Mouse (Mus musculus): ENCODE data around the gene Ret. TPM values are rescaled to one million over a fixed set of nuclear protein-coding genes. Genes with fewer than 3 reads are reported as not detected.

Gene Ret
- polyA plus RNA-seq, 1 experiment from 2014 or later: 0.05 TPM

- WGBS (ENCODE audit: insufficient replicate concordance): 74% methylated on average over 7 of the region's 7 CpGs
- H3K9ac ChIP-seq (replicated peaks): no peak overlapping the region
- H3K4me1 ChIP-seq (ENCODE audit: insufficient read depth): no peaks in the 10 kb centered on the region
- 0 out of 2 replicates have a peak, but pooled peaks cover 3% of the 10 kb centered on the region for H3K27me3 ChIP-seq (ENCODE audit: insufficient read depth, low read length)
- no peak for TF ChIP-seq CTCF (IDR thresholded peaks at IDR 0.05; ENCODE audit: low read depth)
- no peak for TF ChIP-seq EP300 (IDR thresholded peaks at IDR 0.05; ENCODE audit: low read depth)
- no peak for ATAC-seq
- no peaks in the 10 kb centered on the region for H3K36me3 ChIP-seq (replicated peaks; ENCODE audit: insufficient read depth, low read length)
- H3K4me3 ChIP-seq (ENCODE audit: low read depth, low read length): no peak overlapping the region
- DNase-seq: no peak
- H3K4me2 ChIP-seq (ENCODE audit: low read depth, low read length): no peak overlapping the region
- no peak overlapping the region for H3K27ac ChIP-seq (ENCODE audit: low read depth)
- no peaks in the 10 kb centered on the region for H3K9me3 ChIP-seq (ENCODE audit: low read length)
Measured at GRCm38 (mm10) chr6:118171386-118171785, 26.1 kb downstream of the Ret start.

GRCm38 (mm10) chr6:118168106-118168505 lies 29.4 kb downstream of the Ret start:
- TF ChIP-seq CTCF (IDR thresholded peaks at IDR 0.05; ENCODE audit: low read depth): no peak
- TF ChIP-seq EP300 (IDR thresholded peaks at IDR 0.05; ENCODE audit: low read depth): no peak
- no peak for ATAC-seq
- Histone ChIP-seq H3K9ac (replicated peaks) (no peak overlapping the region), H3K4me2 (ENCODE audit: low read depth, low read length) (no peak overlapping the region), H3K27me3 (ENCODE audit: insufficient read depth, low read length) (0 out of 2 replicates have a peak, but pooled peaks cover 3% of the 10 kb centered on the region), H3K36me3 (replicated peaks; ENCODE audit: insufficient read depth, low read length) (no peaks in the 10 kb centered on the region), H3K4me1 (ENCODE audit: insufficient read depth) (no peaks in the 10 kb centered on the region), H3K4me3 (ENCODE audit: low read depth, low read length) (no peak overlapping the region), H3K9me3 (ENCODE audit: low read length) (no peaks in the 10 kb centered on the region), H3K27ac (ENCODE audit: low read depth) (no peak overlapping the region)
- no peak for DNase-seq
- WGBS (ENCODE audit: insufficient replicate concordance): 81% methylated on average over 14 of the region's 14 CpGs

- Histone ChIP-seq H3K9ac (replicated peaks) (no peak overlapping the region), H3K9me3 (ENCODE audit: low read length) (no peaks in the 10 kb centered on the region), H3K27me3 (ENCODE audit: insufficient read depth, low read length) (0 out of 2 replicates have a peak, but pooled peaks cover 3% of the 10 kb centered on the region), H3K4me2 (ENCODE audit: low read depth, low read length) (no peak overlapping the region), H3K4me3 (ENCODE audit: low read depth, low read length) (no peak overlapping the region), H3K27ac (ENCODE audit: low read depth) (no peak overlapping the region), H3K4me1 (ENCODE audit: insufficient read depth) (no peaks in the 10 kb centered on the region), H3K36me3 (replicated peaks; ENCODE audit: insufficient read depth, low read length) (no peaks in the 10 kb centered on the region)
- no peak for DNase-seq
- TF ChIP-seq EP300 (IDR thresholded peaks at IDR 0.05; ENCODE audit: low read depth) (no peak), CTCF (IDR thresholded peaks at IDR 0.05; ENCODE audit: low read depth) (no peak)
- peak; percentile 41 for ATAC-seq
- 21% methylated on average over 9 of the region's 9 CpGs for WGBS (ENCODE audit: insufficient replicate concordance)
Measured at GRCm38 (mm10) chr6:118167013-118167412, 30.5 kb downstream of the Ret start.

GRCm38 (mm10) chr6:118165516-118165915 lies 32.0 kb downstream of the Ret start:
- Histone ChIP-seq H3K27ac (ENCODE audit: low read depth) (no peak overlapping the region), H3K4me1 (ENCODE audit: insufficient read depth) (no peaks in the 10 kb centered on the region), H3K9me3 (ENCODE audit: low read length) (no peaks in the 10 kb centered on the region), H3K4me3 (ENCODE audit: low read depth, low read length) (no peak overlapping the region), H3K4me2 (ENCODE audit: low read depth, low read length) (no peak overlapping the region), H3K36me3 (replicated peaks; ENCODE audit: insufficient read depth, low read length) (no peaks in the 10 kb centered on the region), H3K9ac (replicated peaks) (no peak overlapping the region), H3K27me3 (ENCODE audit: insufficient read depth, low read length) (0 out of 2 replicates have a peak, but pooled peaks cover 3% of the 10 kb centered on the region)
- ATAC-seq (no peak), DNase-seq (no peak)
- TF ChIP-seq CTCF (IDR thresholded peaks at IDR 0.05; ENCODE audit: low read depth): no peak
- no peak for TF ChIP-seq EP300 (IDR thresholded peaks at IDR 0.05; ENCODE audit: low read depth)
- WGBS (ENCODE audit: insufficient replicate concordance): 72% methylated on average over 1 of the region's 1 CpGs

GRCm38 (mm10) chr6:118164691-118165090 lies 32.8 kb downstream of the Ret start:
- Histone ChIP-seq H3K36me3 (replicated peaks; ENCODE audit: insufficient read depth, low read length) (no peaks in the 10 kb centered on the region), H3K9ac (replicated peaks) (no peak overlapping the region), H3K4me1 (ENCODE audit: insufficient read depth) (no peaks in the 10 kb centered on the region), H3K27ac (ENCODE audit: low read depth) (no peak overlapping the region), H3K4me2 (ENCODE audit: low read depth, low read length) (no peak overlapping the region), H3K9me3 (ENCODE audit: low read length) (no peaks in the 10 kb centered on the region), H3K4me3 (ENCODE audit: low read depth, low read length) (no peak overlapping the region), H3K27me3 (ENCODE audit: insufficient read depth, low read length) (0 out of 2 replicates have a peak, but pooled peaks cover 3% of the 10 kb centered on the region)
- 59% methylated on average over 8 of the region's 8 CpGs for WGBS (ENCODE audit: insufficient replicate concordance)
- DNase-seq (no peak), ATAC-seq (no peak)
- TF ChIP-seq CTCF (IDR thresholded peaks at IDR 0.05; ENCODE audit: low read depth) (no peak), EP300 (IDR thresholded peaks at IDR 0.05; ENCODE audit: low read depth) (no peak)

GRCm38 (mm10) chr6:118163086-118163485 lies 34.4 kb downstream of the Ret start:
- no peaks in the 10 kb centered on the region for H3K9me3 ChIP-seq (ENCODE audit: low read length)
- no peak overlapping the region for H3K4me3 ChIP-seq (ENCODE audit: low read depth, low read length)
- 0 out of 2 replicates have a peak, but pooled peaks cover 3% of the 10 kb centered on the region for H3K27me3 ChIP-seq (ENCODE audit: insufficient read depth, low read length)
- no peak overlapping the region for H3K27ac ChIP-seq (ENCODE audit: low read depth)
- H3K9ac ChIP-seq (replicated peaks): no peak overlapping the region
- H3K4me2 ChIP-seq (ENCODE audit: low read depth, low read length): no peak overlapping the region
- TF ChIP-seq EP300 (IDR thresholded peaks at IDR 0.05; ENCODE audit: low read depth): no peak
- no peak for TF ChIP-seq CTCF (IDR thresholded peaks at IDR 0.05; ENCODE audit: low read depth)
- DNase-seq (no peak), ATAC-seq (no peak)
- no peaks in the 10 kb centered on the region for H3K36me3 ChIP-seq (replicated peaks; ENCODE audit: insufficient read depth, low read length)
- WGBS (ENCODE audit: insufficient replicate concordance): 67% methylated on average over 2 of the region's 2 CpGs
- no peaks in the 10 kb centered on the region for H3K4me1 ChIP-seq (ENCODE audit: insufficient read depth)

All from liver, postnatal 0 days (tissue).